Comparison of ENCODE assay signal across 18 mouse cellular contexts in genomic region chr2:153577122-153577521, GRCm38 (mm10). TPM values are rescaled to one million over a fixed set of nuclear protein-coding genes. Genes with fewer than 3 reads are reported as not detected.
A peak's percentile ranks its signal among the peaks of the same experiment; 100 is the strongest.
DNase-seq lines count a peak whose midpoint lies in the region; ATAC-seq lines count a peak whose summit lies in the region.
"Had no signal": no experiment of that assay in that cellular context is flagged by ENCODE, and none has a peak within 500 bp of the region (broad histone marks: within the 10 kb centered on the region; RNA-seq: fewer than 3 reads in every experiment).

No protein-coding gene starts in this region.

- no peak overlapping the region for H3K4me2 ChIP-seq in embryonic facial prominence, embryonic 14.5 days (ENCODE audit: low read depth, low read length)
- no peak overlapping the region for H3K4me2 ChIP-seq in neural tube, embryonic 13.5 days
- H3K4me2 ChIP-seq in liver, embryonic 13.5 days: no peak overlapping the region
- no peak overlapping the region for H3K4me2 ChIP-seq in forebrain, embryonic 16.5 days (ENCODE audit: low read length)
- H3K4me2 ChIP-seq: embryonic facial prominence, embryonic 12.5 days; lung, embryonic 14.5 days had no signal

- WGBS in embryonic facial prominence, embryonic 14.5 days: 59% methylated on average over 4 of the region's 4 CpGs
- WGBS in embryonic facial prominence, embryonic 10.5 days: 70% methylated on average over 4 of the region's 4 CpGs
- WGBS in neural tube, embryonic 13.5 days: 40% methylated on average over 4 of the region's 4 CpGs
- WGBS in liver, embryonic 13.5 days (ENCODE audit: insufficient replicate concordance): 29% methylated on average over 4 of the region's 4 CpGs
- WGBS in forebrain, embryonic 16.5 days: 44% methylated on average over 4 of the region's 4 CpGs

- no peaks in the 10 kb centered on the region for H3K36me3 ChIP-seq in embryonic facial prominence, embryonic 14.5 days (ENCODE audit: control insufficient read depth, insufficient read depth, low read length)
- no peaks in the 10 kb centered on the region for H3K36me3 ChIP-seq in embryonic facial prominence, embryonic 10.5 days (replicated peaks)
- H3K36me3 ChIP-seq in neural tube, embryonic 13.5 days: no peaks in the 10 kb centered on the region
- no peaks in the 10 kb centered on the region for H3K36me3 ChIP-seq in liver, embryonic 13.5 days
- H3K36me3 ChIP-seq in forebrain, embryonic 16.5 days (ENCODE audit: control insufficient read depth, insufficient read depth): no peaks in the 10 kb centered on the region
- H3K36me3 ChIP-seq: embryonic facial prominence, embryonic 12.5 days had no signal

- H3K27ac ChIP-seq in embryonic facial prominence, embryonic 14.5 days (replicated peaks; ENCODE audit: low read depth, low read length): no peak overlapping the region
- H3K27ac ChIP-seq in embryonic facial prominence, embryonic 10.5 days (replicated peaks): no peak overlapping the region
- no peak overlapping the region for H3K27ac ChIP-seq in neural tube, embryonic 13.5 days (replicated peaks)
- peak overlapping the region; percentile 83 for H3K27ac ChIP-seq in liver, embryonic 13.5 days
- H3K27ac ChIP-seq in forebrain, embryonic 16.5 days (ENCODE audit: low read length): no peak overlapping the region
- H3K27ac ChIP-seq: embryonic facial prominence, embryonic 12.5 days; hindbrain, postnatal 0 days; left cerebral cortex, adult 2 months had no signal

- H3K4me1 ChIP-seq in embryonic facial prominence, embryonic 14.5 days (ENCODE audit: control insufficient read depth, insufficient read depth, low read length): no peaks in the 10 kb centered on the region
- peaks cover 30% of the 10 kb centered on the region for H3K4me1 ChIP-seq in embryonic facial prominence, embryonic 10.5 days
- H3K4me1 ChIP-seq in neural tube, embryonic 13.5 days (replicated peaks): peaks cover 2% of the 10 kb centered on the region; the same call in 1 of the 2 replicates
- peaks cover 94% of the 10 kb centered on the region for H3K4me1 ChIP-seq in liver, embryonic 13.5 days (replicated peaks)
- H3K4me1 ChIP-seq in forebrain, embryonic 16.5 days (replicated peaks; ENCODE audit: control insufficient read depth, insufficient read depth, low read length): no peaks in the 10 kb centered on the region
- H3K4me1 ChIP-seq: embryonic facial prominence, embryonic 12.5 days had no signal

- no peak for DNase-seq in embryonic facial prominence, embryonic 14.5 days (ENCODE audit: low spot score)
- no peak for DNase-seq in embryonic facial prominence, embryonic 10.5 days (ENCODE audit: low spot score)
- DNase-seq in neural tube, embryonic 10.5 days (ENCODE audit: extremely low spot score, low spot score): no peak
- DNase-seq in liver, embryonic 13.5 days: no peak
- DNase-seq in urinary bladder, postnatal 4 days (ENCODE audit: low spot score in 2 of 2): no peak
- no peak for DNase-seq in layer of hippocampus, adult 8-10 months (ENCODE audit: low spot score in 2 of 2)
- DNase-seq: adrenal gland, adult 8-10 months; cerebellum, adult 18-20 months; gastrocnemius, postnatal 10 days; heart, postnatal 14 days; lung, embryonic 14.5 days; thymus, postnatal 25 days had no signal

- no peak overlapping the region for H3K4me3 ChIP-seq in embryonic facial prominence, embryonic 14.5 days (ENCODE audit: low read depth, low read length)
- H3K4me3 ChIP-seq in embryonic facial prominence, embryonic 10.5 days: no peak overlapping the region
- H3K4me3 ChIP-seq in neural tube, embryonic 13.5 days: no peak overlapping the region
- no peak overlapping the region for H3K4me3 ChIP-seq in liver, embryonic 13.5 days (replicated peaks)
- no peak overlapping the region for H3K4me3 ChIP-seq in forebrain, embryonic 16.5 days (replicated peaks; ENCODE audit: low read length)
- H3K4me3 ChIP-seq: embryonic facial prominence, embryonic 12.5 days; left cerebral cortex, adult 2 months; megakaryocyte, embryonic 14.5 days had no signal

- H3K9ac ChIP-seq in embryonic facial prominence, embryonic 14.5 days (ENCODE audit: low read depth, low read length): no peak overlapping the region
- H3K9ac ChIP-seq in neural tube, embryonic 13.5 days: no peak overlapping the region
- 0 out of 2 replicates have a peak overlapping the region, but pooled peaks have one; percentile 19 for H3K9ac ChIP-seq in liver, embryonic 13.5 days
- no peak overlapping the region for H3K9ac ChIP-seq in forebrain, embryonic 16.5 days (replicated peaks; ENCODE audit: low read depth, low read length)
- H3K9ac ChIP-seq: embryonic facial prominence, embryonic 12.5 days; lung, embryonic 14.5 days had no signal

- H3K9me3 ChIP-seq in embryonic facial prominence, embryonic 14.5 days (ENCODE audit: control insufficient read depth, low read length): no peaks in the 10 kb centered on the region
- H3K9me3 ChIP-seq in embryonic facial prominence, embryonic 10.5 days: no peaks in the 10 kb centered on the region
- H3K9me3 ChIP-seq in neural tube, embryonic 13.5 days: no peaks in the 10 kb centered on the region
- H3K9me3 ChIP-seq in liver, embryonic 13.5 days (replicated peaks): no peaks in the 10 kb centered on the region
- H3K9me3 ChIP-seq in forebrain, embryonic 16.5 days (ENCODE audit: control insufficient read depth, low read length): no peaks in the 10 kb centered on the region
- H3K9me3 ChIP-seq: embryonic facial prominence, embryonic 12.5 days; megakaryocyte, embryonic 14.5 days had no signal

- peak; percentile 53; the same call in 1 of the 2 replicates for ATAC-seq in embryonic facial prominence, embryonic 14.5 days (ENCODE audit: low read depth)
- ATAC-seq in neural tube, embryonic 13.5 days (ENCODE audit: low read depth): 0 out of 2 replicates have a peak, but pooled peaks have one; percentile 47
- ATAC-seq in liver, embryonic 13.5 days (ENCODE audit: low read depth): peak; percentile 76
- no peak for ATAC-seq in forebrain, embryonic 16.5 days
- ATAC-seq: hindbrain, postnatal 0 days had no signal

- H3K27me3 ChIP-seq in embryonic facial prominence, embryonic 14.5 days (replicated peaks; ENCODE audit: control insufficient read depth, insufficient read depth, low read length): no peaks in the 10 kb centered on the region
- no peaks in the 10 kb centered on the region for H3K27me3 ChIP-seq in embryonic facial prominence, embryonic 10.5 days (replicated peaks; ENCODE audit: low read depth, poor library complexity, severe bottlenecking)
- no peaks in the 10 kb centered on the region for H3K27me3 ChIP-seq in neural tube, embryonic 13.5 days
- no peaks in the 10 kb centered on the region for H3K27me3 ChIP-seq in liver, embryonic 13.5 days
- H3K27me3 ChIP-seq in forebrain, embryonic 16.5 days (replicated peaks; ENCODE audit: control insufficient read depth, insufficient read depth, low read length): no peaks in the 10 kb centered on the region
- H3K27me3 ChIP-seq: megakaryocyte, embryonic 14.5 days had no signal

RNA-seq across cellular contexts. Expression of gene Nol4l, which starts 47.4 kb away (rescaled TPM):
- 11.6 and 12.9 TPM in 2 replicates for polyA plus RNA-seq in embryonic facial prominence, embryonic 14.5 days (2014; fragmentation: Nextera tagmentation; extraction: Ambion mirVana)
- 23.5 and 23.7 TPM in 2 replicates for polyA plus RNA-seq in embryonic facial prominence, embryonic 10.5 days (2016; fragmentation: Nextera tagmentation; extraction: Ambion mirVana)
- polyA plus RNA-seq in neural tube, embryonic 13.5 days (2015; fragmentation: Nextera tagmentation; extraction: Ambion mirVana): 40.8 and 43.3 TPM in 2 replicates
- 5.3 and 5.4 TPM in 2 replicates for polyA plus RNA-seq in liver, embryonic 13.5 days (2015; fragmentation: Nextera tagmentation; extraction: Ambion mirVana)
- 10 to 100 TPM; 44.4 to 47.8 (median 45.1) TPM for total RNA-seq in layer of hippocampus, adult 8-10 months (2022)
- 47.8 and 50.4 TPM in 2 replicates for polyA plus RNA-seq in forebrain, embryonic 16.5 days (2015; fragmentation: Nextera tagmentation; extraction: Ambion mirVana)

RNA-seq across cellular contexts. Expression of gene Commd7, which starts 55.5 kb away (rescaled TPM):
- 61.5 and 66.5 TPM in 2 replicates for polyA plus RNA-seq in embryonic facial prominence, embryonic 14.5 days (2014; fragmentation: Nextera tagmentation; extraction: Ambion mirVana)
- 72.2 and 74.3 TPM in 2 replicates for polyA plus RNA-seq in embryonic facial prominence, embryonic 10.5 days (2016; fragmentation: Nextera tagmentation; extraction: Ambion mirVana)
- 84.6 and 85.9 TPM in 2 replicates for polyA plus RNA-seq in neural tube, embryonic 13.5 days (2015; fragmentation: Nextera tagmentation; extraction: Ambion mirVana)
- 39.8 and 39.9 TPM in 2 replicates for polyA plus RNA-seq in liver, embryonic 13.5 days (2015; fragmentation: Nextera tagmentation; extraction: Ambion mirVana)
- 10 to 100 TPM; 26.1 to 35.8 (median 29.9) TPM for total RNA-seq in layer of hippocampus, adult 8-10 months (2022)
- polyA plus RNA-seq in forebrain, embryonic 16.5 days (2015; fragmentation: Nextera tagmentation; extraction: Ambion mirVana): 99.8 and 108 TPM in 2 replicates
